Mouse (Mus musculus): ENCODE results near the gene Ndrg3.
"Not testable (repeated sequence)": the region's sequence is repeated elsewhere in the genome, so short reads cannot be mapped to it uniquely, and the experiment has no call there.

Gene Ndrg3

DNA sequence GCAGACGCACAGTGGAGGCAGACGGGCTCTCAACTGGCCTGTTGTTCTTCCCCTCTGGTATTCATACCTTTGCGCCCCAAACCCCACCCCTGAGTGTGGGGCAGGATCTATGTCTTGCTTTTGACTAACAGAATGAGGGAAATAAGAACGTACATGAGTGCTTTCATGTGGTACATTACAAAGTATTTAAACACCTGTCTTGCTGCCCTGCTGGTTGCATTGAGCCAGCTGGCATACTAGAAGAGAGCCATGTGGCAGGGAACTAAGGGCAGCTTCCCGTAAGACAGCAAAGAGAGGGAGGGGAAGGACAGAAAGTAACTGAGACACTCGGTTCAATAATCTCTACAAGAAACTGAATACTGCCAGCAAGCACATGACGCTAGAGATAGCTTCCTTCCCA lies 21.6 kb downstream of the Ndrg3 start:
- ChIA-PET CTCF (no interaction called here), POLR2A (interaction anchor here in 3 of 4 experiments (0.5 to 1.9 kb wide), 5 partner anchors 11 to 1879 kb away, joined by 3 to 12 read pairs (median 4); no protein-coding TSS in a partner anchor)

DNA sequence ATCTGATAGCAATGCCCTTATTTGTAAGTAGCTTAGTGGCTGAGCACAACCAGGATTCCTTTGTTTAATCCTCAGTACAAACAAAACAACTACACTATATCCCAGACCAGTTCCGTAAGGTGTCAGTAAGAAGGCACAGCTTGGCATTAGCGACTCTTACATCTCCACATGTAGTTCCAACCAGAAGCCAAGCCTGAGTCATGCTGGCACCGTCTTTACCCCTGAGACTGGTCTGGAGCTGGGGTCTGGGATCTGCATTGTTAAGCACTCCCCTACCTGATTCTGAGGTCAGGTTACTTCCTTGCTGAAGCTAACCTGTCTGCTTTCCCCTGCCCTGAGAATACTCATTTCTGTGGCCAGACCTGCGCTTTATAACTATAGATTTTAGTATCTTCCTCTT lies 23.4 kb downstream of the Ndrg3 start:
- ChIA-PET POLR2A (interaction anchor here in 3 of 4 experiments (0.5 to 1.8 kb wide), 6 partner anchors 13 to 155 kb away, joined by 3 to 8 read pairs (median 4); no protein-coding TSS in a partner anchor), CTCF (interaction anchor here in 3 of 4 experiments (0.5 to 1.0 kb wide), 3 partner anchors 62 to 65 kb away, joined by 3 to 5 read pairs (median 3); no protein-coding TSS in a partner anchor)

DNA sequence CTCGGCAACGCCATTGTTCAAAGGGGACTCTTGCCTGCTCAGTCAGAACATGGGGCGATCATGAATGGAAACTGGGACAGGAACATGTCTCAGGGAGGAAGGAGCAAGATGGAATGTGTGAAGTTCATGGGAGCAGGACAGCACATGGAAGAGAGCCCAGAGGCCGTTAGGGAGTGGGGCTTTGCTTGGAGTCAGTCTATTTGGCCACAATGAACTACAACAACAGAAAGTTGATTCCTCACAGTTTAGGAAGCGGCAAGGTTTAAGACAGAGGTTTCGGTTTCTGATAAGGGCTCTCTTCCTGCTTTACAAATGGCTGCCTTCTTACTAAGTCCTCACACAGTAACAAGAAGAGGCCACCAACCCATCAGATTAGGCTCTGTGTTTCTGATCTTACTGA lies 24.5 kb downstream of the Ndrg3 start:
- CTCF ChIA-PET, result interaction anchor here in 1 of 4 experiments (0.6 kb wide), 1 partner anchor 16 kb away, joined by 3 read pairs; no protein-coding TSS in a partner anchor
- POLR2A ChIA-PET, result interaction anchor here in 2 of 4 experiments (0.7 to 1.7 kb wide), 5 partner anchors 13 to 913 kb away, joined by 3 to 7 read pairs (median 3); no protein-coding TSS in a partner anchor

DNA sequence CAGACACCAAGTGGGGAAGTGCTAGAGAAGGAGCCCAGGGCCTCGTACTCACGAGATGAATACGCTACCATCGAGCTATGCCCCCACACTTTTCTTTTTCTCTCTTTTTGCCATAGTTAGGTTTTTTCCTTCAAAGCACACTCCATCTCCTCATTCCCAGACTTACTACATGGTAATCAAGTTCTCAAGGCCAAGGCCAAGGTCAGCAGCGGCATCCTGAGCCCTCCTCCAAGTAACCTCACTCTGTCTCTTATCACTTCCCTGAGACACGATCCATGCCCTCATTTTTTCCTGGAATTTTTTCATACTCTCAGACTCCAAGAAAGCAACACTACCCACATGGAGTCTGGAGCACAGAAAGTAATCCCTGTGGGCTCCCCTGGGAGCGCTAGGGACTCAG lies 28.0 kb downstream of the Ndrg3 start:
- ChIA-PET POLR2A (interaction anchor here in 1 of 4 experiments (1.0 kb wide), 1 partner anchor 150 kb away, joined by 4 read pairs; no protein-coding TSS in a partner anchor), CTCF (interaction anchor here in 2 of 4 experiments (0.6 to 1.0 kb wide), 2 partner anchors 11 to 80 kb away, joined by 3 to 7 read pairs; no protein-coding TSS in a partner anchor)

DNA sequence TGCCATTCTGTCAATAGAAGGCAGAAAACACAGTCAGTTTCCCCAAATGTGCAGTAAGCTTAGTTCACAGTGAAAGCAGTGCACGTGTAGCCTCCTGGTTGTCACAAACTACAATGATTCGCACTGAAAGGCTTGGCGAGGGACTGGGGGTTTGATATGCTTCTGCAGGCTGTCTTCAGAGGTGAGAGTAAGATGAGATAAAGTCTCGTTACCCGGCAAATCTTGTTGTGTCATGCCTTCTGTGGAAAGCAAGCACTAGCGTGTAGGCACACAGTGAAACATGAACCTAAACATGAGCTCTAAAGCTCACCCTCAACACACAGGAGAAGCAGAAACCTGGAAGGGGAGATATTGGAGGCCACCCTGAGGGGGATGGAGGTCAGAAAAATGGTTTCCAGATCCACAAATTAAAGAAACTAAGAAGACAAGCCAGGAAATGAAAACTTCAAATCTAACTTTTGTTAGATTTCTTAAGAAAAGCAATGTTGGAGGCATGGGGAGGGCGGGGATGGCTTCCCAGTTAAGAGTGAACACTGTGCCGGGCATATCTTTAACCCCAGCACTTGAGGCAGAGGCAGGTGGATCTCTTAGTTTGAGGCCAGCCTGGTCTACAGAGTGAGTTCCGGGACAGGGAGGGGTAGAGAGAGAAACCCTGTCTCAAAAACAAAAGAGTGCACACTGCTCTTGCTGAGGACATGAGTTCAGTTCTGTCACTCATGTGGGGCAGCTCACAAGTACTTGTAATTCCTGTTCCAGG lies 33.2 kb downstream of the Ndrg3 start:
- ChIA-PET CTCF (interaction anchor here in 1 of 4 experiments (0.6 kb wide), 1 partner anchor 948 kb away, joined by 3 read pairs; no protein-coding TSS in a partner anchor), POLR2A (interaction anchor here in 1 of 4 experiments (0.7 kb wide), 1 partner anchor 533 kb away, joined by 3 read pairs; no protein-coding TSS in a partner anchor)

DNA sequence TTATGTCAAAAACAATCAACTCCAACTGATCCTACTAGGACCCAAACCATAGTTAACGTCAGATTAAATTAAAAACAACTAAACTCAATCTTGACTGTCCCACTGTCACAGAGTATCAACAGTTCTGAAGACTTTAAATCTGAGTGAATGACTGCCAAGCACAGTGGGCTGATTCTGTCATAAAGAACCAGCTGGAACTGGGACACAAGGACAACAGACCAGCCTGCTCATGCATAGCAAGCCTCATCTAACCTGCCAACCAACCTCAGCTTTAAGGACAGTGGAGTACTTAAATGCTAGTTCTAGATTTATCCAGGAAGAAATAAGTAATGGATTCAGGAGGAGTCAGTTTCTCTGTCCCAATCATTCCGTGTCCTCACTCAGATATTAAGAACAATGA lies 34.8 kb downstream of the Ndrg3 start:
- ChIA-PET POLR2A (no interaction called here), CTCF (no interaction called here)

DNA sequence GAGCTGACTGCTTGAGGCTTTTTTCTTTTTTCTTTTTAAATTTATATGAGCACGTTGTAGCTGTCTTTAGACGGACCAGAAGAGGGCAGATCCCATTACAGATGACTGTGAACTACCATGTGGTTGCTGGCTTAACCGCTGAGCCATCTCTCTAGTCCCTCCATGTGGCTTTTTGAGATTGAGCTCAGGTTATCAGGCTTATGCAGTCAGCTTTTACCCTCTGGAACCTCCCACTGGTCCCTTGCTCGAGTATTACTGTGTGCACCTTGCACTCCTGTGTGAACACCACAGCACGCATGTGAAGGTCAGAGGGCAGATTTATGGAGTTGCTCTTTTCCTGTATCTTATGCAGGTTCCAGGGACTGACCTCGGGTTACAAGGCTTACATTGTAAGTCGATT lies 35.5 kb downstream of the Ndrg3 start:
- ChIA-PET CTCF (no interaction called here), POLR2A (interaction anchor here in 1 of 4 experiments (0.8 kb wide), 1 partner anchor 12 kb away, joined by 7 read pairs; no protein-coding TSS in a partner anchor)

DNA sequence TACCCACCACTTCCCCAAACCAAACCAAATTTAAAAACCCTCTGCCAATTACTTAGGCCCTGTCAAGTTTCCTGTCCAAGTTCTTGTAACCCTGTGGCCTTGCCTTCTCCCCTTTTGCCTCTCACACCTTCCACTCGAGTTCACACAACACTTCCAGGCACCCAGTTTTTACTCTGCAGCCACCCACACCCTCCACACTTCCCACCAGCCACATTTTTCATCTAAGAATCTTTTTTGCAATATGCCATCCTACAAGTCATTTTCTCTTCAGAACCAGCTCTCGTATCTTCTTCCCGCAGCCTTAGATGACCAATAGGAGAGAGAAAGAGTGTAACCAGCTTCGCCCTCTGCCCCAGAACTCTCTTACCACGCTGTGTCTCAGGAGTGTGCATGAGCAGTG lies 37.4 kb downstream of the Ndrg3 start:
- POLR2A ChIA-PET, result interaction anchor here in 2 of 4 experiments (0.7 to 1.9 kb wide), 3 partner anchors 16 to 118 kb away, joined by 3 to 4 read pairs (median 4); no protein-coding TSS in a partner anchor
- CTCF ChIA-PET, result no interaction called here

DNA sequence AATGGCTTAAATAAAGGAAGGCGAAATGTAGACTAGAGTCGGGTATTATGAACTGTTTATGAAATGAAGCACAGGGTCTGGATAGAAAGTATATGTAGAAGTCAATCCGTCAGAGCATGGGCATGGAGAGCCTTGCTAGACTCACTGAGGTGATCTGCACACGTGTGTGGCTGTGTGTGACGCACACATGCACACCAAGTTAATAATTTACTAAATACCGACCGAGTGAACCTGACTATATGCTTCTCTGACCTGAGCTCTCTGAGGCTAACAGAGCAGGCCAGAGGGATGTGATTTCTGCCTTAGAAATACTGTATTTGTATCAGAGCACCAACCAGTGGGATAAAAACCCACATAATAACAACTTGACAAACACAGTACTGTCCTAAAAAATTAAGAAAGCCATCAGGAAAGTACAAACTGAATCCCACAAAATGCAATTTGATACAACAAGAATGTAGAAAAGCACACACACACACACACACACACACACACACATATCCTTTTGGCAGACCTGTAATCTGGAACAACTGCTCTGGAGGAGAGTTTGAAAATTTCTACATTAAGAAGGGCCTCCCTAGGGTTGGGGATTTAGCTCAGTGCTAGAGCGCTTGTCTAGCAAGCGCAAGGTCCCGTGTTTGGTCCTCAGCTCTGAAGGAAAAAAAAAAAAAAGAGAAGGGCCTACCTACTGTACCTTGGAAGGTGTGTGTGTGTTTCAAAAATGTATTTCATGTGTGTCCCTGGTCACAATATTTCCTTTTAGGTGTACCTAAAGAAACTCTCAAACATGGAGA lies 40.4 kb downstream of the Ndrg3 start:
- POLR2A ChIA-PET, result interaction anchor here in 2 of 4 experiments (0.7 kb wide), 2 partner anchors 62 to 79 kb away, joined by 3 read pairs; no protein-coding TSS in a partner anchor
- CTCF ChIA-PET, result no interaction called here

DNA sequence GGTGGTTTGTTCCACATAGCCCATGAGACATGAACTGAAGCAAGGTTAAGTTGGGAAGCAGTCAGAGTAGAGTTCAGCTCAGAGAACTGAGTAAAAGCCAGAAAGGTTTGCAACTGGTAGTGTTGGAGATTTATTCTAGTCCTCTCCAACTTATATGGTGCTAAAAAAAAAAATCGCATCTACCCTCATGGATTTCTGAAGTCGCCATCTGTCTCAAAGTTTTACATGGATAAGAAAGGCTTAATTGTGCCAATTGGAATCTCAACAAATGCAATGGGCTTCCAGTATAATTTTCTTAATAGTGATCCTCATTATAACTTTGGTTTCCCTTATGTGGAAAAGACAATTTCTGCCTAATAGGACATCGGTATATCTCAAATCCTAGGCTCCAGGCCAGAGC lies 41.0 kb downstream of the Ndrg3 start:
- CTCF ChIA-PET, result no interaction called here
- POLR2A ChIA-PET, result no interaction called here

DNA sequence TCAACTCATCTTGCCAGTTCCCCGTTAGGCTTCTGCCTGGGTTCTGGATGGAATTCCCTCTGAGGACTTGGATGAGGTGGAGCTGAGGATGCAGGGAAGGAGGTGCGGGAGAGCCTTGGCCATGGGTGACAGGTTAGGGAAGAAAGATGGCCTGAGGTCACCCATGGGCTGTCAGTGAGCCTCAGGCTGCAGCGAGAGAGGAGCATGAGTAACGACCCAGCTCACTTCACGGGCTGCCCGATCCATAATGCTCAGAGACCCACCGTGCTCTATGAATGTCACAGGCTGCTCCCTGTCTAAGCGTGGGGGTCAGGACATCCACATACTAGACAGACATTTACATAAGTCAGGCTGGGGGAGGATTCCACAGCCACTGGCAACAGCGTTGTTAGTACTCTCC lies 50.3 kb downstream of the Ndrg3 start:
- CTCF ChIA-PET, result not testable (repeated sequence)
- POLR2A ChIA-PET, result interaction anchor here in 1 of 4 experiments (1.2 kb wide), 2 partner anchors 29 to 104 kb away, joined by 3 read pairs; no protein-coding TSS in a partner anchor

DNA sequence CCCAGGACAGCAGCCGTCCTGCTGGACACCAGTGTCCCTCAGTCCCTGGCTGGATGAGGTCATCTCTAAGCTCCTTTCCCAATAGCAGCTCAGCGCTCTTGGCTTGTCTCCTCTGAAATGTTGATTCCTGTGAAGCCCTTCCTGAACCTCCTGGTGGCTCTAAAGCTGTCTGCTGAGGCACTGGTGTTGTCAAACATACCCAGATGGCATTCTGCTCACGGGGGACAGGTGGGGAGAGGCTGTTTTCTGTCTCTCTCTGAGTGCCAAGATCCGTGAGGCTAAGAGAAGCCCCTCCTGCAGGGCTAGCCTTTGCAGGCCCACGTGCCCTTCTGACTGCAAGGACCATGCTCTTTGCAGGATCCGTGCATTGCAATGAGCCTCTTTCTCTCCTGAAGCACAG lies 51.9 kb downstream of the Ndrg3 start:
- POLR2A ChIA-PET, result interaction anchor here in 2 of 4 experiments (0.6 to 1.0 kb wide), 2 partner anchors 34 to 119 kb away, joined by 3 to 6 read pairs; no protein-coding TSS in a partner anchor
- CTCF ChIA-PET, result interaction anchor here in 2 of 4 experiments (0.6 to 1.0 kb wide), 3 partner anchors 34 to 86 kb away, joined by 3 to 6 read pairs (median 3); no protein-coding TSS in a partner anchor

DNA sequence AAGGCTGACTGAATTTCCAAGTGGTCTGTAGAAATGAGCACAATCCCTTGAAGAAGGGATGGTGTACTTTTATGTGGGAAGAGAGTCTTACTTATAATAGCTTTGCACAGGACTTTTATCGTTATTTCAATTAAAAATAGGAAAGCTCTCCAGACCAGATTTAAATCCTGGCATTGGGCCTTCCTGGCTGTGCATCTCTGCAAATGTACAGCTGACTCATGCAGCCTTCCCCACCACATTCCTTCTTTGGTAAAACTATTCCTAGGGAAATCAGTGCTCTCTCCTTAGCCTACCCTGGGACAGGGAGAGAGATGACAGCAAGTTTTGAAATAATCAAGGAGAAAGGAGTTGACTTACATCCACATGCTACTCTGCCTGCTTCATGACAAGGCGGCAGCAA lies 54.1 kb downstream of the Ndrg3 start:
- CTCF ChIA-PET, result no interaction called here
- POLR2A ChIA-PET, result no interaction called here

DNA sequence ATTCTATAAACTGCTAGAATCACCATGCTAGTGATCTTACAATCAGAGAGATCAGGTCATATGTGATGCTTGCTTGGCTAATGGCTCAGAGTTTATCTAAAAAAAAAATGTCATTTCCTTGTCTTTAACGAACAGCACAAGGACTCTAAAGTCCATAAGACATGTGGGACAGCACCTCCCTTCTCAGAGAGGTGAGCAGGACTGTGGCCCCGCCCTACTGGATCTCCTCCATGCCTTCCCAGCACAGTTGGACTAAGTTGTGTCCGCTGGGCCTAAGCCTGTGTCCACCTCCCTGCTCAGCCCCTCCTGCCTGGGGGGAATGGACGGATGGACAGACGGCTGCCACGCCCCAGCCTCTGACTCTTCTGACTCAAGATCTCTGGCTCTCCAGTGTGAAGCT lies 56.9 kb downstream of the Ndrg3 start:
- ChIA-PET POLR2A (interaction anchor here in 2 of 4 experiments (0.5 to 1.0 kb wide), 3 partner anchors 53 to 260 kb away, joined by 3 to 6 read pairs (median 3); no protein-coding TSS in a partner anchor), CTCF (no interaction called here)

DNA sequence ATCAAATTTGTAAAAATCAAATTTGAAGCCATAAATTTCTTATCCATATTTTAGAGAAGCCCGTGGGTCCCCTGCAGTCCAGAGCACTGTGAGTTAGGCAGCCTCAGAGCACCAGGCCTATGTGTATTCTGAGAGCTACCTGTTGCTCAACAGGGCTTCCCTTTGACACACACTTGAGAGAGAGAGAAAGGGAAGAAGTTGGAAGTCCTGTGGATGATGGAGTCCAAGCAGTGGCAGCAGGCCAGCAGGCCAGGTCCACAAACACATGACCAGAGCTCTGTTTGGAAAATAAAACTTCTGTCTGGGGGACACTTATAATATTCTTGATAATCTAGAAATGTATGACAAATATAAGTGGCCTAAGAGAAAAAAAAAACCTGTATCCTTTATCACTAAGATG lies 58.4 kb downstream of the Ndrg3 start:
- POLR2A ChIA-PET, result no interaction called here

DNA sequence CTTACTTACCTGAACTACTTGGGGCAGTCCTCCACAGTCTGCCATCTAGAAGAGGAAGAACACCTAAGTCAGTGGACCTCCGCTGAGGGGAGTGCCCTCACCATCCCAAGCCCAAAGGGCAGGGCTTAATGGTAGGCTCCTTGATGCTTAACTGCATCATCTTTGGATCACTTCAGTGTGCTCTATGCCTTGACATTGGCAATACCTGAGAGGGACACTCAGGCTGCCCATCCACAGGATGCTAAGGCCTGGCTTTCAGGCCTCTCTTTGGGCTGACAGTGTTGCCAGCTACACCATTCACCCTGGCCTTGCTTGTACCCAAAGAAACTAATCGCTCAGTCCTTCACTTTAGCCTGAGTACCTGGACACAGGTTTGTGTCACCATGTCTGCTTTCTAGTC lies 60.4 kb downstream of the Ndrg3 start:
- POLR2A ChIA-PET, result no interaction called here

More for the DNA sequence above, 58.4 kb downstream of the Ndrg3 start:
- CTCF ChIA-PET, result no interaction called here

DNA sequence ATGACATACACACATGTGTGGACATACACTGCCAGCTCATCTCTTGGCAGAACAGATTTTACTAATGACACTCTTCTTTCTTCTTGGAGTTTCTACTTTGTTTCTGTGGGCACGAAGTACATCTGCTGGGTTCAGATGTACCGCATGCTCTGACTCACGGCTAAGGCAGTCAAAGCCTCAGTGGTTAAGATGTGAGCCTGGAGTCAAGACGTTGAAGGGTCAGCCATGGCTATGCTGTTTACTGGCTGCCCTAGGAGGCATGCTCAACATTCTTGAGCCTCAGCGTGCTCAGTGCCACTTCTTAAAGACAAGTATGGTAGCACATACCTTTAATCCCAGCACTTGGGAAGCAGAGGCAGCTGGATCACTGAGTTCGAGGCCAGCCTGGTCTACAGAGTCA lies 61.3 kb downstream of the Ndrg3 start:
- ChIA-PET CTCF (no interaction called here), POLR2A (no interaction called here)

More for the DNA sequence above, 60.4 kb downstream of the Ndrg3 start:
- CTCF ChIA-PET, result no interaction called here

DNA sequence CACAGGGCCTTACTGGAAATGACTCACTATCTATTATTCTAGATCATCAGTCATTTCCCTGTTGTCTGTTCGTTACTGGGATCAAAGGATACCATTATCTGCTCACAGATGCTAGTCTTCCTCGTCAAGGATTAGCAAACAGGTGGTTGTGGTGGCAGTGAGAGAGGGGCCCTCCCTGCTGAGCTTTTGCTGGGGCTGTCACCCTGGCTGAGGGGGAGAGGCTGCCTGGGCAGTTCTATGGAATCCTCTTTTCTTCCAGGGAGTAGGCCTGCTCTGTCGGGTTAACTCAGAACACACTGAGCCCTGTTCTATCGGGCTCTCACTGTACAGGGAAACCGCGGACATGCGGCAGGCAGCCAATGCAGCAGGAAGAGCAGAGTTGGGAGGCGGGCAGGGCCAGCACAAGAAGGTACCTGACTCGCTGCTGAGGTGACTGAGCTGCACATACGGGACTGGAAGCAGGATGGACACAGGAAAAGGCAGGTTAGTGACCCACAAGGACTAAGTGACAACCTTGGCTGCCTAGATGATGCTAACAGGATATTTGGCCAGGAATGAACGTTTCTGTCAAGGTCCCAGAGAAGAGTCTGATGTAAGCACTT lies 62.2 kb downstream of the Ndrg3 start:
- CTCF ChIA-PET, result no interaction called here
- POLR2A ChIA-PET, result interaction anchor here in 1 of 4 experiments (0.6 kb wide), 1 partner anchor 34 kb away, joined by 3 read pairs; no protein-coding TSS in a partner anchor

DNA sequence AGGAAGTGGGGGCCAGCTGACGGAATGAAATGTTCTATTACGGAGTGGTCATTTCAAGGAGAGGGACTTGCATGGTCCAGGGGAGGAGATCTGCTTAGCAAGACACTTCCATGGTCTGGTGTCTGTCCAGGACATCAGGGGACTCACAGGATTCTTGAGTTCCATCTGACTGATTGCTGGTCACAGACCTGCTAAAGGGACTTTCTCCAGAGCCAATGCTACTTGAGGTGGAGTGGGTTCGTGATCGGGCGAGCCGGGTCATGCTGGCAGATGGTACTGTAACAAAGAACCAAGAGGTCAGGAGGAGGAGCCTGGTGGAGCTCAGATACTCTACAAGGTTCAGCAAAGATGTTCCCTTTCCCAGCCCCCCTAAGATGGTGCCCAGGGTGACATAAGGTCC lies 63.2 kb downstream of the Ndrg3 start:
- POLR2A ChIA-PET, result no interaction called here
- CTCF ChIA-PET, result no interaction called here
